Mouse (Mus musculus) neural tube, embryonic 10.5 days (tissue): ENCODE data around the gene Ssh2.

Experiments
- DNase-seq: peaks from one replicate; pipeline ENCODE4 v3.0.0-alpha.2; 2017; ENCODE audit warnings: low spot score; ENCODE audit errors: extremely low spot score

Gene Ssh2

DNA sequence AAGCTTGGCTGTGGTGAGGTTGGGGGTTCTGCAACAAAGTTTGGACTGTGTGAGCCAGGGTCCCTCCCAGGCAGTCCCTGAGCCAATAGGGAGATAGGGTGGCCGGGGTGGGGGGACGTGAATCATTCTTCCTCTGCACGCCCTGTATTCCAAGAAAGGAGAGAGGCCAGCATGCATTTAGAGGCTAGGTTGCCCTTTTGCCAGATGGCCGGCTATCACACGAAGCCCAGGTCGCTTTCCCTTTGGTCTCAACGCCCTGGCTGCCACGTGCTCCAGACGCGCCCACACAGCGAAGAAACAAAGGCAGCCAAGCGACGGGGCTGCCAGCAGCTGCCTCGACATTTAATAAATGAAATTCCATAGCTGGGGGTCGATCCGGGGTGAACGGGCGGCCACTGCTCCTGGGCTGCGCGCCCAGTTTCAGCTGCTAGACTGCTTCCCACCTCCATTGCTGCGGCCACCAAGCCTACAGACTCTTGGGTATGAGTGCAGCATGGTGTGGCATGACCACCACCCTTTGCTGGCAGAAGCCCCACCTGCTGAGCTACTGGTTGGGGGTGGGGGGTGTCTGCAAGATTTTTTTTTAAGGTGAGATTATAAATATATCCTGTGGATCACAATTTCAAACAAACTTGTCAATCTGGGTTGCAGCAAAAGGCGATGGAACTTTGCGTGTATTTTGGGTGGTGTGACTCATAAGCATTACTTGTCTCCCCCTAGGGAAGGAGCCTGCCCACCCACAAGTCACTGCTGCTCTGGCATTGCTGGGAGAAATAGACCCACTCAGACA lies 275.6 kb downstream of the Ssh2 start:
- DNase-seq = no peak

DNA sequence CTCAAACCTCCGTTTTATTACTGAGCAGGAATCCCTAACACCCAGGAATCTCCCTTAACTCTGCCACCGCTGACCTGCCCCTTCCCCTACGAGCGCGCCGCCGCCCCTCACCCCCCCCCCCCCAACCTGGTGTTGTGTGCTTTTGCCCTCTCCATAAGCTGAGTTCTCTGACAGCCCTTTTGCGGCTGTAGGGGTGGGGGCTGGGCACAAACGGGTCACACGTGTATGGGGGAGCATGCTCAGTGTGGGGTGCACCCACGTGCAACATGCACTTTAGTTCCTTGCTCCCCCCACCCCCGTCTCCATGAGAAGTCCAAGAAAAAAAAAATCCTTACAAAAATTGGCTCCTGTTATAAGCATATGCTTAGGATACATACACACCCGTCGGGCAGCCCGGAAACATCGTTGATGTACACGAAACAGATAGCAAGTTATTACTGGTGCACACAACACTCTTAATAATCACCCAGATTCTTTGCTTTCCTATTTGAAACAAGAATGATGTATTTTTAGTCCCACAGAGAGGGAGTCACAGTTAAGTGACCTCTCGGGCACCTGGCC lies 276.3 kb downstream of the Ssh2 start:
- peak; percentile 38 for DNase-seq

- peak; percentile 88 for DNase-seq
These were observed 276.8 kb downstream of the Ssh2 start for GRCm38 (mm10) chr11:77492911-77493332.

GRCm38 (mm10) chr11:77493512-77494343 lies 277.6 kb downstream of the Ssh2 start, which contains the start of gene Git1:
Gene Git1, plus strand, starts transcription at chr11:77493562.
- peak; percentile 62 for DNase-seq

DNA sequence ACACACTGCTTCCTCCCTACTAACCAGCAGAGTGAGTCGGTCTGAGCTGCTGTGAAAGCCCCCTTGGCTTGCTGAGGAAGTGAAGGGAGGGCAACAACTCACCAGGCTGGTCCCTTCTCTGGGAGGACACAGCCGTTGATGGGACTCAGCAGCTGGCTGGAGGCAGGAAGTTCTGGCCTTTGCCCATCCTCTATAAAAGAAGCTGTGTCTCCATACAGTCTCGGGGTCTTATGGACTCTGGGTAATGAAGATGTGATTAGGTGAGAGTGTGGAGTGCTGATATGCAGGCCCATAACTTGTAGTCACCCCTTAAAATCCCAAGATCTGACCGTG lies 278.2 kb downstream of the Ssh2 start:
- no peak for DNase-seq

GRCm38 (mm10) chr11:77494782-77495181 lies 278.7 kb downstream of the Ssh2 start:
- no peak for DNase-seq

GRCm38 (mm10) chr11:77495507-77495906 lies 279.4 kb downstream of the Ssh2 start:
- no peak for DNase-seq

DNA sequence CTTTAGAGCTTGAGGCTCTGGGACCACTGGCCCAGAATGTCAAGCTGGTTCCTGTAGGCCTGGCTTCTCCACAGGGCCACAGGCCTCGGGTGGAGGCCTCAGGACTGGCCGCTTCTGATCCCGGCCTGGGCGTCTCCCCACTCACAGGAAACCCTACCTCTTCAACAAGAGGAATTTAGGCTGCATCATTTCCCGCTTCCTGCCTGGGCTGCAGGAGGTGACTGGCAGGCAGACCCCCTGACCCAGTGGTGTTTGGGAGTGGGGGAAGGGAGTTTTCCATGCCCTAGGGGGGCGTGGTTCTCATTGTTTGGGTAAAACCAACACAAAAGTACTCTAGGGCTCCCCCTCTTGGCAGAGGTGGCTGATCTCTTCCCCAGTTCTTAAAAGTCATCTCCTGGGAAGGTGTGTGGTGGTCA lies 281.3 kb downstream of the Ssh2 start:
- DNase-seq = peak; percentile 67

DNA sequence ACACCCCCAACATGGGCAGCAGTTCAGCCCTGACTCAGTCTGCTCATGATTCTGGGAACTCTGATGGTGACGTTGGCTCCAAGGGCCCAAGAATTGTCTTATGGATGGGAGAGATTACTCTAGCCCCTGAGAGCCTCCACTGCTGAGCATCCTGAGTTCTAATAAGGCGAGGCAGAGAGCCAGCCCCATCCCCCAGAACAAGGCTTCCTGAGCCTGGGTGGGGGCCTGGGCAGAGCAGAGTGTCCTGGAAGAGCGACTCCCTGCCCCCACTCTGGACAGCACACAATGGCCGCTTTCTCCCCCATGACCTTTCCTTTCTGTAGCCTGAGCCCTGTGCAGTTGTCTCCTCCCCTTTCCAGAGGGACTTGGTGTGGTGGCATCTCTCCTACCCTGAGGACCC lies 281.8 kb downstream of the Ssh2 start:
- DNase-seq = no peak

GRCm38 (mm10) chr11:77498261-77499139 lies 282.4 kb downstream of the Ssh2 start:
- no peak for DNase-seq

DNA sequence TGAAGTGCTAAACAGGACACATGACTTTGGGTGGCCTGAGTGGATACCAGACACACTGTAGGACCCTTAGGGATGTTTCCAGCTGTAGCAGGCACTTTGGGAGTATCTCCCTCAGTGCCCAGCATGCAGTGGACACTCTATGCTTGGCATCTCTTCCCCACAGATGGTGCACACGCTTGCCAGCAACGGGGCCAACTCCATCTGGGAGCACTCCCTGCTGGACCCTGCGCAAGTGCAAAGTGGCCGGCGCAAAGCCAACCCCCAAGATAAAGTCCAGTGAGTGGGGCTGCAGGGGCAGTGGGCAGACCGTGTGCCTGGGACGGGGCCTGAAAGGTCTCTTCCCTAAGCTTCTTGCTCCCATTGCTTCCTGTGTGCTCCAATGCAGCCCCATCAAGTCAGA lies 283.3 kb downstream of the Ssh2 start:
- DNase-seq = no peak

DNA sequence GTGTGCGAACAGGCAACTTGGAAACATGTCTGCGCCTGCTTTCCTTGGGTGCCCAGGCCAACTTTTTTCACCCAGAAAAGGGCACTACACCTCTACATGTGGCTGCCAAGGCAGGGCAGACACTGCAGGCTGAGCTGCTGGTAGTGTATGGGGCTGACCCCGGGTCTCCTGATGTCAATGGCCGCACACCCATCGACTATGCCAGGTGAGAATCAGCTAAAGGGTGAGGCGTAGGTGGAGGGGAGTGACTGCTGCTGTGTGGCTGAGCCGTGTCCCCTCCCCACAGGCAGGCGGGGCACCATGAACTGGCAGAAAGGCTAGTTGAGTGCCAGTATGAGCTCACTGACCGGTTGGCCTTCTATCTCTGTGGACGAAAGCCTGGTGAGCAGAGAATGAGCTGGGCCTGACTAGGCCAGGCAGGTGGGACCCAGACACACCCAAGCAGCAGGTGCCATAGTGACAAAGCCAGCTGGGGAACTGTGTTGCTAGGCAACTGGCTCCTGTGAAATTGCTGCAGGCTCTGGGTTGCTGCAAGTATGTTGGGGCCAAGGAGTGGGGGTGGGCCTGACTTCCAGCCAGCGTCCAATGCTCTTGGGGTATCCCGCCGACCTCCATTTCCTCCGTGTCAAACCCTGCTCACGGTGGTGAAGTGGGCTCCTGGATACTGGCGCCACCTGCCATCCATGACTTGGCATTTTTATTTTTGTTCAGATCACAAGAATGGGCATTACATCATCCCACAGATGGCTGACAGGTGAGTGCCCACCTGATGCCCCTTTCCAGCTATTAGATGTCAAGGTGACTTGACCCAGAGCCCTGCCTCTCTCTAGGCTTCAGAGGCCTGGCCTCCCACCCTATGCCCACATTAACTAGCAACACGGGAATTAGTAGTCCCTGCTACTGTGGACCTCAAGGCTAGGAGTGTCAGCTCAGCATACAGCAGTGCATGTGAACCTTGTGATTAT lies 284.6 kb downstream of the Ssh2 start:
- DNase-seq = no peak

DNA sequence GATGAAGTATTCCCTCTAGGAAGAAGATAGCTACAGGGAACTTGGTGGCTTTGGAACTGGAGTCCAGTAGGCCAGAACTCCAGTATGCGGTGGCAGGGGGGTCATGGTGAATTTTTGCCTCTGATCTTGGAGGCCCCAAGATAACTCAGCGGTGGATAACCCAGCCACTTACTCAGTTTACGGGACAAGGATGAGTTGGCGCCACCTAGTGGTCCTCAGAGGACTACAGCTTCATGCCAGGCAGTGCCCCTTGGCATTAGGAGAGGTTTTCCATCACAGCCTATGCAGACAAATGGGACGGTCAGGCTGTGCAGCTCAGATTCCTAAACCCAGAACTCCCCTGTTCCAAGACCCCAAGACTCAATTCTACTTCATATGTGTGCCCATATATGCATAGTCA lies 285.3 kb downstream of the Ssh2 start:
- peak; percentile 71 for DNase-seq

- DNase-seq = no peak
These were observed 285.9 kb downstream of the Ssh2 start for GRCm38 (mm10) chr11:77501971-77502370.

DNA sequence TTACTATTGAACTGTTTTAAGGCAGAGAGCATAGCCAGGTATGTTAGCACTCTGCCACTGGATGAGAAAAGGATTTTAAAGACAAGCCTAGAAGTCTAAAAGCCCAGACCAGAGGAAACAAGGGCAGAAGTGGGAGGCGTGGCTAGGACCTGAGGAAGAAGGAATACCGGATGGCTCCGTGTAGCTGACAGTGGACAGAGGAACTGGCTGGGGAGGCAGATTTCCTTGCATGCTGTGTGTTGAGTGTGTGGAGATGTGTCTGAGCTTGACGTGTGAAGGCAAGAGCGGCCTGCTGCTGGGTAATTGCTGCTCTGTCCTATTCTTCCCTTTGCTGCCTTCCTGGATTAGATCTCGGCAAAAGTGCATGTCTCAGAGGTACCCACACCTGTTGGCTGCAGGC lies 286.4 kb downstream of the Ssh2 start:
- DNase-seq = no peak

DNA sequence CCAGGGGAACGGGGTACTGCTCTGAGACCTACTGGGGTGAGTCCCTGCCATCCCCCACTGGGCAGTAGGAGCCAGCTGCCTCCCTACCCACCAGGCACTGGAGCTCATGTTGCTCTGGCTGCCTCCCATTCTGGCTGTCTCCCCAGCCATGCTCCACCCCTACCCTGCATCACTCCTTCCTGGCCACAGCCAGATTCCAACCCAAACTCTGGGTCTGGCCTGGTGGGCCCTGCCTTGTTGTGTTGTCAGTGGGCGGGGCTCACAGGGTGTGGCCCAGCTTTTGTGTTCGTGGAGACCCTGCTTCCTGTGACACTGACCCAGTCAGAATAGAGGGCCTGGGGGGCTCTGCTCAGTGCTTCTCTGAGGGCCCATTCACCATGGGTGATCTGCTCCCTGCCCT lies 287.4 kb downstream of the Ssh2 start:
- DNase-seq = no peak

GRCm38 (mm10) chr11:77504377-77504776 lies 288.3 kb downstream of the Ssh2 start:
- DNase-seq = no peak

DNA sequence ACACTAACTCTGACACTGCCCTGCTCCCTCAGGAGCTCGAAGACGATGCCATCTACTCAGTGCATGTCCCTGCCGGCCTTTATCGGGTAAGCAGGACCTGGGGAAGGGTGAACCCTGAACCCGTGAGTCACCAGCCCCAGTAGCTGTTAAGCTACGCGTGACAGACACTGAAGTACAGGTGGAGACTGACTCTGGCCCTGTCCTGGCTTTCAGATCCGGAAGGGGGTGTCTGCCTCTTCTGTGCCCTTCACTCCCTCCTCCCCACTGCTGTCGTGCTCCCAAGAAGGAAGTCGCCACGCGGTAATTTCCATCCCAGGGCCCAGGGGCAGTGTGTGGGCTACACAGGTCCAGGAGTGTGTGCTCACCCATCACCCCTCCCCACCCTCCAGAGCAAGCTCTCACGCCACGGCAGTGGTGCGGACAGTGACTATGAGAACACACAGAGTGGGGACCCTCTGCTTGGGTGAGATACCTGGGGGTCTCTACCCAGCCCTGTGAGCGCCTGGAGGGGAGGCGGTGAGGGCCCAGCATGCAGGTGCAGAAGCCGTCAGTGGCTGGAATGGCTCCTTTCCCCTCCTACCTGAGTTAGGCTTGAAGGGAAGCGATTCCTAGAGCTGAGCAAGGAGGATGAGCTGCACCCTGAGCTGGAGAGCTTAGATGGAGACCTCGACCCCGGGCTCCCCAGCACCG lies 289.3 kb downstream of the Ssh2 start:
- DNase-seq = no peak

DNA sequence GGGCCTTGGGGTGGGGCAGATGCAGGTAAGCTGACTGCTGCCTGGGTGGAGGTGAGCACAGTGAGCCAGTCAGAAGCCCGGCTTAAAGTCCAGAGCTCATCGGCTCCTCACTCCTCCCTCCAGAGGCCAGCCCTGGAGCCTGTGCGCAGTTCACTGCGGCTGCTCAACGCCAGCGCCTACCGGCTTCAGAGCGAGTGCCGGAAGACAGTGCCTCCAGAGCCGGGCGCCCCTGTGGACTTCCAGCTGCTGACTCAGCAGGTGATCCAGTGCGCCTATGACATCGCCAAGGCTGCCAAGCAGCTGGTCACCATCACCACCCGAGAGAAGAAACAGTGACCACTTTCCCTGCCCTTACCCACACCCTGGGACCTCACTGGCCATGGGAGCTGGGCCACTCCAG lies 290.2 kb downstream of the Ssh2 start:
- no peak for DNase-seq

- no peak for DNase-seq
These were observed 290.9 kb downstream of the Ssh2 start for GRCm38 (mm10) chr11:77506941-77507340.
